Mouse (Mus musculus): ENCODE data around the gene Cfl1. TPM values are rescaled to one million over a fixed set of nuclear protein-coding genes. Genes with fewer than 3 reads are reported as not detected.

Gene Cfl1
- polyA plus RNA-seq, 1 experiment from 2014 or later = 4,021 TPM

Other genes starting within 250 kb of the Cfl1 start
- 42.4 and 48.4 TPM in 2 replicates for gene Pacs1, start 217.3 kb upstream of the Cfl1 start, polyA plus RNA-seq (2014; fragmentation: Nextera tagmentation; extraction: Ambion mirVana)
- 291 and 365 TPM in 2 replicates for gene Sf3b2, start 195.0 kb upstream of the Cfl1 start, polyA plus RNA-seq (2014; fragmentation: Nextera tagmentation; extraction: Ambion mirVana)
- 29.0 and 35.5 TPM in 2 replicates for gene Gal3st3, start 192.1 kb upstream of the Cfl1 start, polyA plus RNA-seq (2014; fragmentation: Nextera tagmentation; extraction: Ambion mirVana)
- not detected in 2 replicates for gene Catsper1, start 154.7 kb upstream of the Cfl1 start, polyA plus RNA-seq (2014; fragmentation: Nextera tagmentation; extraction: Ambion mirVana)
- gene Cst6, start 140.9 kb upstream of the Cfl1 start, polyA plus RNA-seq (2014; fragmentation: Nextera tagmentation; extraction: Ambion mirVana) = 7.7 and 8.4 TPM in 2 replicates
- 36.4 and 36.6 TPM in 2 replicates for gene Eif1ad, start 123.7 kb upstream of the Cfl1 start, polyA plus RNA-seq (2014; fragmentation: Nextera tagmentation; extraction: Ambion mirVana)
- gene Banf1, start 123.3 kb upstream of the Cfl1 start, polyA plus RNA-seq (2014; fragmentation: Nextera tagmentation; extraction: Ambion mirVana) = 330 and 375 TPM in 2 replicates
- 57.1 and 61.1 TPM in 2 replicates for gene Sart1, start 101.8 kb upstream of the Cfl1 start, polyA plus RNA-seq (2014; fragmentation: Nextera tagmentation; extraction: Ambion mirVana)
- gene Tsga10ip, start 87.9 kb upstream of the Cfl1 start, polyA plus RNA-seq (2014; fragmentation: Nextera tagmentation; extraction: Ambion mirVana) = 0.12 TPM in 1 of 2 replicates, not detected in the other
- gene Drap1, start 65.5 kb upstream of the Cfl1 start, polyA plus RNA-seq (2014; fragmentation: Nextera tagmentation; extraction: Ambion mirVana) = 225 and 299 TPM in 2 replicates
- 53.7 and 65.2 TPM in 2 replicates for gene AI837181, start 65.3 kb upstream of the Cfl1 start, polyA plus RNA-seq (2014; fragmentation: Nextera tagmentation; extraction: Ambion mirVana)
- not detected in 2 replicates for gene Fosl1, start 42.9 kb upstream of the Cfl1 start, polyA plus RNA-seq (2014; fragmentation: Nextera tagmentation; extraction: Ambion mirVana)
- 7.6 and 9.1 TPM in 2 replicates for gene Ccdc85b, start 32.6 kb upstream of the Cfl1 start, polyA plus RNA-seq (2014; fragmentation: Nextera tagmentation; extraction: Ambion mirVana)
- 169 and 199 TPM in 2 replicates for gene Fibp, start 29.8 kb upstream of the Cfl1 start, polyA plus RNA-seq (2014; fragmentation: Nextera tagmentation; extraction: Ambion mirVana)
- 4.3 and 4.9 TPM in 2 replicates for gene Ctsw, start 21.9 kb upstream of the Cfl1 start, polyA plus RNA-seq (2014; fragmentation: Nextera tagmentation; extraction: Ambion mirVana)
- gene Efemp2, start 16.5 kb upstream of the Cfl1 start, polyA plus RNA-seq (2014; fragmentation: Nextera tagmentation; extraction: Ambion mirVana) = 18.0 and 28.7 TPM in 2 replicates
- 43.4 and 49.3 TPM in 2 replicates for gene Mus81, start 2.1 kb upstream of the Cfl1 start, polyA plus RNA-seq (2014; fragmentation: Nextera tagmentation; extraction: Ambion mirVana)
- 0.36 TPM in 2 replicates for gene 1700020D05Rik, start 13.3 kb downstream of the Cfl1 start, polyA plus RNA-seq (2014; fragmentation: Nextera tagmentation; extraction: Ambion mirVana)
- gene Snx32, start 20.1 kb downstream of the Cfl1 start, polyA plus RNA-seq (2014; fragmentation: Nextera tagmentation; extraction: Ambion mirVana) = 89.8 and 98.4 TPM in 2 replicates
- gene Ovol1, start 70.2 kb downstream of the Cfl1 start, polyA plus RNA-seq (2014; fragmentation: Nextera tagmentation; extraction: Ambion mirVana) = not detected in 2 replicates
- gene Ap5b1, start 77.6 kb downstream of the Cfl1 start, polyA plus RNA-seq (2014; fragmentation: Nextera tagmentation; extraction: Ambion mirVana) = 1.6 and 2.8 TPM in 2 replicates
- 46.8 and 58.8 TPM in 2 replicates for gene Rnaseh2c, start 111.4 kb downstream of the Cfl1 start, polyA plus RNA-seq (2014; fragmentation: Nextera tagmentation; extraction: Ambion mirVana)
- gene Kat5, start 119.8 kb downstream of the Cfl1 start, polyA plus RNA-seq (2014; fragmentation: Nextera tagmentation; extraction: Ambion mirVana) = 49.5 and 58.3 TPM in 2 replicates
- 30.0 and 30.2 TPM in 2 replicates for gene Rela, start 147.0 kb downstream of the Cfl1 start, polyA plus RNA-seq (2014; fragmentation: Nextera tagmentation; extraction: Ambion mirVana)
- gene Sipa1, start 173.3 kb downstream of the Cfl1 start, polyA plus RNA-seq (2014; fragmentation: Nextera tagmentation; extraction: Ambion mirVana) = 8.1 and 11.5 TPM in 2 replicates
- gene Map3k11, start 198.3 kb downstream of the Cfl1 start, polyA plus RNA-seq (2014; fragmentation: Nextera tagmentation; extraction: Ambion mirVana) = 6.8 and 12.1 TPM in 2 replicates
- gene Pcnx3, start 198.5 kb downstream of the Cfl1 start, polyA plus RNA-seq (2014; fragmentation: Nextera tagmentation; extraction: Ambion mirVana) = 33.6 and 34.4 TPM in 2 replicates
- 0.21 and 0.28 TPM in 2 replicates for gene Kcnk7, start 213.9 kb downstream of the Cfl1 start, polyA plus RNA-seq (2014; fragmentation: Nextera tagmentation; extraction: Ambion mirVana)
- 12.4 and 14.3 TPM in 2 replicates for gene Ehbp1l1, start 235.9 kb downstream of the Cfl1 start, polyA plus RNA-seq (2014; fragmentation: Nextera tagmentation; extraction: Ambion mirVana)
- gene Fam89b, start 239.2 kb downstream of the Cfl1 start, polyA plus RNA-seq (2014; fragmentation: Nextera tagmentation; extraction: Ambion mirVana) = 154 and 169 TPM in 2 replicates

Measured in midbrain, embryonic 14.5 days (tissue).